Mouse (Mus musculus) CH12.LX (cell line): ENCODE results near the gene Casc4. TPM values are rescaled to one million over a fixed set of nuclear protein-coding genes. Genes with fewer than 3 reads are reported as not detected.

Experiments used
- DNase-seq: peaks from one replicate; pipeline ENCODE4 v3.0.0-alpha.2; 2013; ENCODE audit errors: extremely low read depth
- H3K27ac ChIP-seq: 2 replicates; pipeline ENCODE4 v1.5.1; 2012; ENCODE audit warnings: low read depth, mild to moderate bottlenecking, control low read depth, moderate library complexity; ENCODE audit not compliant: insufficient read depth
- H3K27me3 ChIP-seq: replicated peaks from 2 replicates; pipeline ENCODE3; 2012; ENCODE audit warnings: inconsistent platforms
- H3K36me3 ChIP-seq, 2 experiments: replicated peaks in 1 of 2; 2 replicates each; pipeline versions ENCODE3 to v1.6.1; 2012; ENCODE audit warnings: inconsistent platforms in 1 of 2, low read length in 1 of 2, mild to moderate bottlenecking in 1 of 2, mixed read lengths in 1 of 2, moderate library complexity in 1 of 2; ENCODE audit not compliant: control insufficient read depth in 1 of 2, insufficient read depth in 1 of 2
- H3K4me1 ChIP-seq, 2 experiments: 2 replicates each; pipeline ENCODE4 v1.6.1; 2012; ENCODE audit warnings: inconsistent platforms in 1 of 2, moderate library complexity in 1 of 2; ENCODE audit not compliant: insufficient read depth in 2 of 2, control insufficient read depth in 1 of 2
- H3K4me2 ChIP-seq: 2 replicates; pipeline ENCODE4 v1.6.1; 2012; ENCODE audit warnings: low read depth, mild to moderate bottlenecking, control low read depth; ENCODE audit not compliant: poor library complexity, insufficient read depth, severe bottlenecking
- H3K4me3 ChIP-seq, 3 experiments: fragments of 150-350 bp in 1 of 3; sonication (generic) in 1 of 3; replicated peaks in 1 of 3; 2 replicates each; pipeline versions ENCODE3 to v1.5.1; 2011 to 2012; ENCODE audit warnings: low read depth in 2 of 3, low read length in 2 of 3, mild to moderate bottlenecking in 2 of 3, moderate library complexity in 2 of 3, control low read depth in 1 of 3, improper control_type of control experiment in 1 of 3, inconsistent platforms in 1 of 3, mixed read lengths in 1 of 3; ENCODE audit not compliant: poor library complexity in 1 of 3
- H3K79me2 ChIP-seq: replicated peaks from 2 replicates; pipeline ENCODE4 v1.6.1; 2012; ENCODE audit warnings: mild to moderate bottlenecking, moderate library complexity; ENCODE audit not compliant: control insufficient read depth, poor library complexity, insufficient read depth, severe bottlenecking; ENCODE audit errors: extremely low read depth
- H3K9ac ChIP-seq: 2 replicates; pipeline ENCODE4 v1.6.1; 2012; ENCODE audit warnings: low read depth, mild to moderate bottlenecking, control low read depth, moderate library complexity; ENCODE audit not compliant: insufficient read depth
- H3K9me3 ChIP-seq: replicated peaks from 2 replicates; pipeline ENCODE3; 2012; ENCODE audit warnings: low read length, inconsistent platforms, mixed read lengths
- CHD2 ChIP-seq: IDR thresholded peaks from 2 replicates; pipeline ENCODE4 v1.6.1; 2011; ENCODE audit warnings: low read length, improper control_type of control experiment
- CTCF ChIP-seq, 2 experiments: IDR thresholded peaks in 1 of 2; conservative IDR thresholded peaks in 1 of 2; 2 replicates each; pipeline ENCODE4 v1.5.1; 2011 to 2012; ENCODE audit warnings: low read depth in 2 of 2, low read length in 2 of 2, improper control_type of control experiment in 1 of 2, inconsistent platforms in 1 of 2, mild to moderate bottlenecking in 1 of 2, moderate library complexity in 1 of 2
- IRF4 ChIP-seq: IDR thresholded peaks from 2 replicates; pipeline ENCODE4 v1.6.1; 2014; ENCODE audit warnings: low read depth, mild to moderate bottlenecking, inconsistent platforms, low read length, improper control_type of control experiment
- MAZ ChIP-seq: IDR thresholded peaks from 2 replicates; pipeline ENCODE4 v1.6.1; 2012; ENCODE audit warnings: low read depth, mild to moderate bottlenecking, inconsistent platforms, low read length, improper control_type of control experiment, moderate library complexity
- MXI1 ChIP-seq: IDR thresholded peaks from 2 replicates; pipeline ENCODE4 v1.6.1; 2011; ENCODE audit warnings: mild to moderate bottlenecking, low read depth, low read length, improper control_type of control experiment
- NRF1 ChIP-seq: IDR thresholded peaks from 2 replicates; pipeline ENCODE4 v1.6.1; 2014; ENCODE audit warnings: low read depth, mild to moderate bottlenecking, inconsistent platforms, low read length, improper control_type of control experiment, moderate library complexity
- RAD21 ChIP-seq: IDR thresholded peaks from 2 replicates; pipeline ENCODE4 v1.6.1; 2011; ENCODE audit warnings: low read depth, mild to moderate bottlenecking, low read length, improper control_type of control experiment, moderate library complexity
- RCOR1 ChIP-seq: conservative IDR thresholded peaks from 2 replicates; pipeline ENCODE4 v1.6.1; 2012; ENCODE audit warnings: low read depth, mild to moderate bottlenecking, inconsistent platforms, low read length, improper control_type of control experiment
- dilution Hi-C: fragments of 300-500 bp; cut with MboI; formaldehyde crosslinking; loops from 2 replicates; pipeline ENCODE4 v1.14.3; 2020; ENCODE audit warnings: low sequenced_read_pairs; ENCODE audit not compliant: extremely low pct_unique_long_range_greater_than_20kb, extremely low pct_ligation_motif_present
- in situ Hi-C: fragments of 300-500 bp; cut with MboI; formaldehyde crosslinking; loops from 3 replicates; pipeline ENCODE4 v1.14.3; 2019; ENCODE audit warnings: low sequenced_read_pairs, low pct_ligation_motif_present, low pct_unique_long_range_greater_than_20kb, mixed read lengths
- polyA plus RNA-seq: library from polyadenylated mRNA; unstranded; fragments of >175 nt; gene quantifications from 2 replicates; pipeline ENCODE4 v1.2.1, GENCODE M21; 2012; ENCODE audit warnings: low read depth; ENCODE audit not compliant: insufficient read length
- total RNA-seq, 2 experiments: library from RNA; depleted of rRNA; stranded (reverse); fragments of 300-350 nt in 1 of 2; fragments of >200 nt in 1 of 2; gene quantifications; 2 replicates each; pipeline ENCODE4 v1.2.3; 2012 to 2014

The Casc4 gene
- total and polyA plus RNA-seq, 3 experiments: 10.9 to 19.7 (median 14.4) TPM

- no peak for DNase-seq
- Histone ChIP-seq H3K4me2 (no peak overlapping the region), H3K27me3 (no peaks in the 10 kb centered on the region), H3K4me1 (0 out of 4 replicates have a peak, but pooled peaks cover 0 to 3% of the 10 kb centered on the region in 2 experiments), H3K9ac (no peak overlapping the region), H3K9me3 (peaks cover 9% of the 10 kb centered on the region), H3K79me2 (no peaks in the 10 kb centered on the region), H3K4me3 (no peak overlapping the region), H3K27ac (no peak overlapping the region), H3K36me3 (no peaks in the 10 kb centered on the region)
- TF ChIP-seq RAD21 (peak; percentile 58), CTCF (conservative IDR thresholded peaks at IDR 0.05 in 1 of 2, IDR thresholded peaks at IDR 0.05 in 1 of 2; ENCODE audit: low read depth in 2 of 2, low read length in 2 of 2) (peak in 1 of 2 experiments; percentile 52; a peak in 2 of 4 replicates), NRF1 (no peak), CHD2 (no peak)
- dilution Hi-C loops (no loop called here), in situ Hi-C loops (no loop called here)
Measured at GRCm38 (mm10) chr2:121841453-121841852, 25.3 kb upstream of the Casc4 start.

GRCm38 (mm10) chr2:121842249-121842648 is 24.5 kb upstream of the Casc4 start:
- Histone ChIP-seq H3K79me2 (no peaks in the 10 kb centered on the region), H3K4me1 (0 out of 4 replicates have a peak, but pooled peaks cover 0 to 3% of the 10 kb centered on the region in 2 experiments), H3K9me3 (peaks cover 9% of the 10 kb centered on the region), H3K4me3 (no peak overlapping the region)
- dilution Hi-C loops: no loop called here
- no peak for DNase-seq
- TF ChIP-seq IRF4: no peak
- no peak for TF ChIP-seq CHD2
- no peak for TF ChIP-seq MAZ
- TF ChIP-seq RCOR1: no peak
- TF ChIP-seq, all 38 proteins: peak for 0
- no peak overlapping the region for H3K4me2 ChIP-seq
- no peaks in the 10 kb centered on the region for H3K36me3 ChIP-seq
- in situ Hi-C loops: no loop called here
- no peak overlapping the region for H3K27ac ChIP-seq
- H3K9ac ChIP-seq: no peak overlapping the region
- H3K27me3 ChIP-seq: no peaks in the 10 kb centered on the region

GRCm38 (mm10) chr2:121846050-121846449 is 20.7 kb upstream of the Casc4 start:
- Histone ChIP-seq H3K9me3 (no peaks in the 10 kb centered on the region), H3K4me1 (0 out of 4 replicates have a peak, but pooled peaks cover 0 to 3% of the 10 kb centered on the region in 2 experiments), H3K79me2 (no peaks in the 10 kb centered on the region), H3K4me3 (no peak overlapping the region), H3K27me3 (no peaks in the 10 kb centered on the region), H3K36me3 (no peaks in the 10 kb centered on the region), H3K27ac (no peak overlapping the region), H3K9ac (no peak overlapping the region), H3K4me2 (no peak overlapping the region; the same call in 1 of the 2 replicates)
- dilution Hi-C loops: no loop called here
- DNase-seq: no peak
- TF ChIP-seq MXI1: no peak
- in situ Hi-C loops: no loop called here
